ENCODE assay signal across 7 mouse cellular contexts in genomic region chr2:174473550-174473927, GRCm38 (mm10). TPM values are rescaled to one million over a fixed set of nuclear protein-coding genes. Genes with fewer than 3 reads are reported as not detected.
DNase-seq lines count a peak whose midpoint lies in the region; ATAC-seq and TF ChIP-seq lines count a peak whose summit lies in the region.

No protein-coding gene starts in this region.

- peaks cover 9% of the 10 kb centered on the region; the same call in 1 of the 2 replicates for H3K36me3 ChIP-seq in lung, embryonic 15.5 days
- peaks cover 11% of the 10 kb centered on the region; the same call in 1 of the 2 replicates for H3K36me3 ChIP-seq in embryonic facial prominence, embryonic 15.5 days
- peaks cover 34% of the 10 kb centered on the region for H3K36me3 ChIP-seq in limb, embryonic 10.5 days

- H3K27me3 ChIP-seq in lung, embryonic 15.5 days: no peaks in the 10 kb centered on the region
- no peaks in the 10 kb centered on the region for H3K27me3 ChIP-seq in embryonic facial prominence, embryonic 15.5 days
- no peaks in the 10 kb centered on the region for H3K27me3 ChIP-seq in limb, embryonic 10.5 days (ENCODE audit: low read depth, poor library complexity, severe bottlenecking)

- H3K4me3 ChIP-seq in lung, embryonic 15.5 days: peak overlapping the region; percentile 69
- H3K4me3 ChIP-seq in embryonic facial prominence, embryonic 15.5 days (replicated peaks): peak overlapping the region; percentile 84
- H3K4me3 ChIP-seq in limb, embryonic 10.5 days: peak overlapping the region; percentile 79
- H3K4me3 ChIP-seq in olfactory bulb, adult 2 months (ENCODE audit: insufficient read depth, low read depth, low read length): peak overlapping the region; percentile 87

- peaks cover 24% of the 10 kb centered on the region for H3K4me1 ChIP-seq in lung, embryonic 15.5 days
- H3K4me1 ChIP-seq in embryonic facial prominence, embryonic 15.5 days: peaks cover 14% of the 10 kb centered on the region
- peaks cover 21% of the 10 kb centered on the region for H3K4me1 ChIP-seq in limb, embryonic 10.5 days
- peaks cover 9% of the 10 kb centered on the region for H3K4me1 ChIP-seq in olfactory bulb, adult 2 months (ENCODE audit: control insufficient read depth, insufficient read depth, low read length)

- peak overlapping the region; percentile 51 for H3K9ac ChIP-seq in lung, embryonic 15.5 days
- peak overlapping the region; percentile 42; the same call in 1 of the 2 replicates for H3K9ac ChIP-seq in embryonic facial prominence, embryonic 15.5 days

- H3K9me3 ChIP-seq in lung, embryonic 15.5 days: no peaks in the 10 kb centered on the region
- no peaks in the 10 kb centered on the region for H3K9me3 ChIP-seq in embryonic facial prominence, embryonic 15.5 days (replicated peaks)
- H3K9me3 ChIP-seq in limb, embryonic 10.5 days (replicated peaks): no peaks in the 10 kb centered on the region

- TF ChIP-seq POLR2A in olfactory bulb, adult 2 months (IDR thresholded peaks at IDR 0.05; ENCODE audit: insufficient read depth, low read depth, low read length): no peak

- 60% methylated on average over 5 of the region's 5 CpGs for WGBS in lung, embryonic 15.5 days
- 50% methylated on average over 5 of the region's 5 CpGs for WGBS in embryonic facial prominence, embryonic 15.5 days
- WGBS in limb, embryonic 10.5 days: 67% methylated on average over 5 of the region's 5 CpGs
- 39% methylated on average over 5 of the region's 5 CpGs for WGBS in olfactory bulb, adult 2 months

- DNase-seq in lung, postnatal 25 days (ENCODE audit: low spot score): no peak
- DNase-seq in limb, embryonic 10.5 days (ENCODE audit: low spot score): no peak
- no peak for DNase-seq in right cerebral cortex, adult 2 months (ENCODE audit: low spot score in 2 of 2)
- DNase-seq in ovary, postnatal 36 days (ENCODE audit: low spot score): no peak

- peak overlapping the region; percentile 87 for H3K27ac ChIP-seq in lung, embryonic 15.5 days
- H3K27ac ChIP-seq in embryonic facial prominence, embryonic 15.5 days (replicated peaks): peak overlapping the region; percentile 76
- peak overlapping the region; percentile 93 for H3K27ac ChIP-seq in limb, embryonic 10.5 days
- H3K27ac ChIP-seq in olfactory bulb, adult 2 months (ENCODE audit: insufficient read depth, low read depth, low read length): no peak overlapping the region

- ATAC-seq in lung, embryonic 15.5 days (ENCODE audit: borderline replicate concordance, extremely low read depth, low FRiP score, low TSS enrichment): no peak
- no peak for ATAC-seq in embryonic facial prominence, embryonic 15.5 days (ENCODE audit: insufficient number of reproducible peaks, low FRiP score, low TSS enrichment, low read depth)

- H3K4me2 ChIP-seq in lung, embryonic 15.5 days: peak overlapping the region; percentile 74
- H3K4me2 ChIP-seq in embryonic facial prominence, embryonic 15.5 days (replicated peaks): peak overlapping the region; percentile 77

- no peak for TF ChIP-seq CTCF in olfactory bulb, adult 2 months (IDR thresholded peaks at IDR 0.05; ENCODE audit: insufficient read depth, low read depth, low read length)

RNA-seq across cellular contexts. Expression of gene Prelid3b, which starts 0.7 kb away (rescaled TPM):
- polyA plus RNA-seq in lung, embryonic 15.5 days (2015; fragmentation: Nextera tagmentation; extraction: Ambion mirVana): 116 TPM in 2 replicates
- polyA plus RNA-seq in embryonic facial prominence, embryonic 15.5 days (2015; fragmentation: Nextera tagmentation; extraction: Ambion mirVana): 109 and 111 TPM in 2 replicates
- polyA plus RNA-seq in limb, embryonic 10.5 days (2016; fragmentation: Nextera tagmentation; extraction: Ambion mirVana): 125 and 132 TPM in 2 replicates
- polyA plus RNA-seq in olfactory bulb, adult 2 months (2012; ENCODE audit: insufficient read depth, insufficient read length, low replicate concordance, missing spikeins): not detected in 2 replicates

RNA-seq across cellular contexts. Expression of gene Atp5e, which starts 9.6 kb away (rescaled TPM):
- 761 and 785 TPM in 2 replicates for polyA plus RNA-seq in lung, embryonic 15.5 days (2015; fragmentation: Nextera tagmentation; extraction: Ambion mirVana)
- 730 and 783 TPM in 2 replicates for polyA plus RNA-seq in embryonic facial prominence, embryonic 15.5 days (2015; fragmentation: Nextera tagmentation; extraction: Ambion mirVana)
- 527 and 556 TPM in 2 replicates for polyA plus RNA-seq in limb, embryonic 10.5 days (2016; fragmentation: Nextera tagmentation; extraction: Ambion mirVana)
- polyA plus RNA-seq in olfactory bulb, adult 2 months (2012; ENCODE audit: insufficient read depth, insufficient read length, low replicate concordance, missing spikeins): not detected in 2 replicates

RNA-seq across cellular contexts. Expression of gene Tubb1, which starts 23.0 kb away (rescaled TPM):
- 6.6 and 7.9 TPM in 2 replicates for polyA plus RNA-seq in lung, embryonic 15.5 days (2015; fragmentation: Nextera tagmentation; extraction: Ambion mirVana)
- polyA plus RNA-seq in embryonic facial prominence, embryonic 15.5 days (2015; fragmentation: Nextera tagmentation; extraction: Ambion mirVana): 0.83 and 1.1 TPM in 2 replicates
- polyA plus RNA-seq in limb, embryonic 10.5 days (2016; fragmentation: Nextera tagmentation; extraction: Ambion mirVana): 4.8 and 5.0 TPM in 2 replicates
- not detected in 2 replicates for polyA plus RNA-seq in olfactory bulb, adult 2 months (2012; ENCODE audit: insufficient read depth, insufficient read length, low replicate concordance, missing spikeins)

RNA-seq across cellular contexts. Expression of gene Ctsz, which starts 34.7 kb away (rescaled TPM):
- 212 and 217 TPM in 2 replicates for polyA plus RNA-seq in lung, embryonic 15.5 days (2015; fragmentation: Nextera tagmentation; extraction: Ambion mirVana)
- 215 and 224 TPM in 2 replicates for polyA plus RNA-seq in embryonic facial prominence, embryonic 15.5 days (2015; fragmentation: Nextera tagmentation; extraction: Ambion mirVana)
- 105 and 107 TPM in 2 replicates for polyA plus RNA-seq in limb, embryonic 10.5 days (2016; fragmentation: Nextera tagmentation; extraction: Ambion mirVana)
- polyA plus RNA-seq in olfactory bulb, adult 2 months (2012; ENCODE audit: insufficient read depth, insufficient read length, low replicate concordance, missing spikeins): not detected in 2 replicates

RNA-seq across cellular contexts. Expression of gene Nelfcd, which starts 57.9 kb away (rescaled TPM):
- 128 and 138 TPM in 2 replicates for polyA plus RNA-seq in lung, embryonic 15.5 days (2015; fragmentation: Nextera tagmentation; extraction: Ambion mirVana)
- 116 and 118 TPM in 2 replicates for polyA plus RNA-seq in embryonic facial prominence, embryonic 15.5 days (2015; fragmentation: Nextera tagmentation; extraction: Ambion mirVana)
- polyA plus RNA-seq in limb, embryonic 10.5 days (2016; fragmentation: Nextera tagmentation; extraction: Ambion mirVana): 193 and 217 TPM in 2 replicates
- not detected in 2 replicates for polyA plus RNA-seq in olfactory bulb, adult 2 months (2012; ENCODE audit: insufficient read depth, insufficient read length, low replicate concordance, missing spikeins)

Comparison
In these comparisons a context has a peak if more than half of its experiments do, and no peak if none do; other contexts are left out.
1. RNA of gene Atp5e, which starts 9.6 kb away (polyA plus RNA-seq): 730 to 783 TPM in embryonic facial prominence, embryonic 15.5 days, 761 to 785 TPM in lung, embryonic 15.5 days and 527 to 556 TPM in limb, embryonic 10.5 days; not detected in olfactory bulb, adult 2 months; every median in the first group is over 100 times any median in the second.
2. Peak in every context shown above with its lines, with median percentiles within 50 percentile points of each other: H3K4me3 ChIP-seq.